Mouse (Mus musculus): Measurements from ENCODE around the gene Ssbp4.

GRCm38 (mm10) chr8:70654121-70654520, 45.4 kb upstream of the Ssbp4 start:
- no peak for TF ChIP-seq POLR2A (IDR thresholded peaks at IDR 0.05; ENCODE audit: borderline replicate concordance, extremely low read depth, low read depth, low read length)
- no peak for TF ChIP-seq CTCF (IDR thresholded peaks at IDR 0.05; ENCODE audit: insufficient read depth, low read length)
